Mouse (Mus musculus) forebrain, postnatal 0 days (tissue): Measurements from ENCODE around the gene Gm17584. TPM values are rescaled to one million over a fixed set of nuclear protein-coding genes. Genes with fewer than 3 reads are reported as not detected.
"Not testable (repeated sequence)": the region's sequence is repeated elsewhere in the genome, so short reads cannot be mapped to it uniquely, and the experiment has no call there.

Experiments used
- ATAC-seq: fragments of 200-750 bp; cut with Nextera tagmentation; 2 replicates; pipeline ENCODE4 v1.8.0; 2017; ENCODE audit warnings: mild to moderate bottlenecking, moderate library complexity
- DNase-seq: peaks from one replicate; pipeline ENCODE4 v3.0.0-alpha.2; 2015
- H3K27ac ChIP-seq: fragments of 300-500 bp; sonication (generic); 2 replicates; pipeline ENCODE4 v1.5.1; 2014; ENCODE audit warnings: low read depth, mild to moderate bottlenecking, antibody characterized with exemption, low read length, moderate library complexity, mixed read lengths
- H3K27me3 ChIP-seq: fragments of 300-500 bp; sonication (generic); 2 replicates; pipeline ENCODE4 v1.6.1; 2014; ENCODE audit warnings: mild to moderate bottlenecking, low read length, mixed read lengths; ENCODE audit not compliant: insufficient read depth
- H3K36me3 ChIP-seq: fragments of 300-500 bp; sonication (generic); 2 replicates; pipeline ENCODE4 v1.6.1; 2014; ENCODE audit warnings: mild to moderate bottlenecking, moderate library complexity; ENCODE audit not compliant: insufficient read depth
- H3K4me1 ChIP-seq: fragments of 300-500 bp; sonication (generic); 2 replicates; pipeline ENCODE4 v1.6.1; 2014; ENCODE audit warnings: antibody characterized with exemption; ENCODE audit not compliant: insufficient read depth
- H3K4me2 ChIP-seq: fragments of 300-500 bp; sonication (generic); 2 replicates; pipeline ENCODE4 v1.6.1; 2014; ENCODE audit warnings: low read depth, mild to moderate bottlenecking, moderate library complexity
- H3K4me3 ChIP-seq: fragments of 300-500 bp; sonication (generic); 2 replicates; pipeline ENCODE4 v1.5.1; 2014; ENCODE audit warnings: low read depth, low read length, mixed read lengths
- H3K9ac ChIP-seq: fragments of 300-500 bp; sonication (generic); 2 replicates; pipeline ENCODE4 v1.6.1; 2014; ENCODE audit warnings: mild to moderate bottlenecking
- H3K9me3 ChIP-seq: fragments of 300-500 bp; sonication (generic); 2 replicates; pipeline ENCODE4 v1.6.1; 2016; ENCODE audit warnings: low read length
- WGBS: fragments of 180-500 bp; shearing (Covaris S2); extraction: QIAGEN DNeasy Blood & Tissue Kit; methylation state at CpG from one replicate; pipeline ENCODE4 v1.1.7; 2014; 5-methylcytosine and 5-hydroxymethylcytosine counted together
- polyA plus RNA-seq: library from polyadenylated mRNA; unstranded; fragments of >200 nt; fragmentation: Nextera tagmentation; extraction: Ambion mirVana; gene quantifications from 2 replicates; pipeline ENCODE4 v1.2.1, GENCODE M21; 2015
- total RNA-seq: library from RNA; depleted of rRNA; stranded (reverse); fragments of >200 nt; gene quantifications from 2 replicates; pipeline ENCODE4 v1.2.3, GENCODE M21; 2014; rRNA removed

Gene Gm17584
- total RNA-seq (not detected in 2 replicates), polyA plus RNA-seq (not detected in 2 replicates)

- H3K4me3 ChIP-seq, H3K9me3 ChIP-seq, H3K4me2 ChIP-seq, H3K27ac ChIP-seq, H3K4me1 ChIP-seq, H3K9ac ChIP-seq, H3K27me3 ChIP-seq, H3K36me3 ChIP-seq, DNase-seq, ATAC-seq: not testable (repeated sequence)
- WGBS: no CpG with 5 or more reads among the region's 4 CpGs
Observed at GRCm38 (mm10) chrX:124500263-124500662, at the start of gene Gm17584. Gm17584 (plus strand) TSS chrX:124500563.

Other genes starting within 250 kb of the Gm17584 start
- not detected in 2 replicates for gene Gm17469, start 129.3 kb downstream of the Gm17584 start, total RNA-seq
- not detected in 2 replicates for gene Gm17469, start 129.3 kb downstream of the Gm17584 start, polyA plus RNA-seq